Mouse (Mus musculus) CD8-positive naive resting alpha-beta T cell, adult 2 months (primary cell): ENCODE results near the gene Clrn2.
"Not testable (repeated sequence)": the region's sequence is repeated elsewhere in the genome, so short reads cannot be mapped to it uniquely, and the experiment has no call there.

Source experiments
- DNase-seq, 2 experiments: peaks; one replicate each; pipeline ENCODE4 v3.0.0; 2022; ENCODE audit warnings: low read depth in 2 of 2, low spot score in 2 of 2

Gene Clrn2

GRCm38 (mm10) chr5:45453451-45453850 is at the start of gene Clrn2:
Clrn2 (plus strand) TSS chr5:45453751.
- no peak for DNase-seq

- DNase-seq = no peak
These were observed 47.4 kb upstream of the Clrn2 start for GRCm38 (mm10) chr5:45406129-45406528.

- no peak for DNase-seq
These were observed 37.1 kb upstream of the Clrn2 start for GRCm38 (mm10) chr5:45416478-45416877.

- no peak for DNase-seq
These were observed 35.6 kb upstream of the Clrn2 start for GRCm38 (mm10) chr5:45417859-45418443.

GRCm38 (mm10) chr5:45419841-45420638 is 33.5 kb upstream of the Clrn2 start:
- no peak for DNase-seq

- no peak for DNase-seq
These were observed 31.4 kb upstream of the Clrn2 start for GRCm38 (mm10) chr5:45421881-45422844.

- no peak for DNase-seq
These were observed 29.3 kb upstream of the Clrn2 start for GRCm38 (mm10) chr5:45424021-45424886.

GRCm38 (mm10) chr5:45425771-45426170 is 27.8 kb upstream of the Clrn2 start:
- DNase-seq = not testable (repeated sequence)

- no peak for DNase-seq
These were observed 27.0 kb upstream of the Clrn2 start for GRCm38 (mm10) chr5:45426416-45427034.

- DNase-seq = no peak
These were observed 25.7 kb upstream of the Clrn2 start for GRCm38 (mm10) chr5:45427891-45428290.

- DNase-seq = no peak
These were observed 17.3 kb upstream of the Clrn2 start for GRCm38 (mm10) chr5:45435967-45436950.

- DNase-seq = no peak
These were observed 15.7 kb upstream of the Clrn2 start for GRCm38 (mm10) chr5:45437826-45438225.

GRCm38 (mm10) chr5:45438301-45438700 is 15.2 kb upstream of the Clrn2 start:
- DNase-seq = no peak

- no peak for DNase-seq
These were observed 12.4 kb upstream of the Clrn2 start for GRCm38 (mm10) chr5:45441124-45441523.

GRCm38 (mm10) chr5:45441745-45442144 is 11.8 kb upstream of the Clrn2 start:
- DNase-seq = no peak

- DNase-seq = no peak
These were observed 9.3 kb upstream of the Clrn2 start for GRCm38 (mm10) chr5:45444130-45444832.

GRCm38 (mm10) chr5:45448676-45449075 is 4.9 kb upstream of the Clrn2 start:
- no peak for DNase-seq

GRCm38 (mm10) chr5:45449206-45449605 is 4.3 kb upstream of the Clrn2 start:
- peak; percentile 1 to 4 for DNase-seq
